Mouse (Mus musculus) central nervous system, embryonic 14 days (tissue): ENCODE data around the gene Ndufv1. TPM values are rescaled to one million over a fixed set of nuclear protein-coding genes. Genes with fewer than 3 reads are reported as not detected.

ENCODE experiments used
- polyA plus RNA-seq: library from polyadenylated mRNA; depleted of rRNA; stranded (reverse); fragments of >200 nt; gene quantifications from 2 replicates; pipeline ENCODE4 v1.2.3, GENCODE M21; 2012; rRNA removed

Gene Ndufv1
- 172 and 187 TPM in 2 replicates for polyA plus RNA-seq

DNA sequence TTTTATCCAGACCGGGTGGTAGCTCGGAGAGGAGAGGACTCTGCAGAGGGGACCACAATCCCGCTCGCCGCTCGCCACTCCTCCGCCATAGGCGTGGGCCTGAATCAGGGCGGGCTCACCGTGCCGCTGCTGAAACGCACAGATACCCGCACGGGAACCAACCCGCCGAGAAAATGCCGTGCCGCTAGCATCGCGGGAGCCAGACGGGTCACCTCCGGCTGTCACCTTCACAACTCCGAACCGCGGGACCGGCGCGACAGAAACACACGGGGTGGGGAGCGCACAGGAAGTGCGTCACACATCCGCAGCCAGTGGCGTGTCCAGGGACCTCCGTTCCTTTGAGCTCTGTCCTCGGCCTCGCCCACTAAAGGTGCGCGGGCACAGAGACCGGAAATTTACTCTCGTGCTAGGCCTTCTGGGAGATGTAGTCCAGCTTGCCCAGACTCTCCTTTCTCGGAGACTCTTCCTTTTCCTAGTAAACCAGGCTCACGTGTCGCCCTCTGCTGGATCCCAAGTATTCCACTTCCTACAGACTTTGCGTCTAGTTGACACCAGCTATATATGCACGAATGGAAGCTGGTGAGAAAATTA, at the start of gene Ndufv1:
Ndufv1 (minus strand) TSS at position 375 of the 591 bp plus-strand sequence.

DNA sequence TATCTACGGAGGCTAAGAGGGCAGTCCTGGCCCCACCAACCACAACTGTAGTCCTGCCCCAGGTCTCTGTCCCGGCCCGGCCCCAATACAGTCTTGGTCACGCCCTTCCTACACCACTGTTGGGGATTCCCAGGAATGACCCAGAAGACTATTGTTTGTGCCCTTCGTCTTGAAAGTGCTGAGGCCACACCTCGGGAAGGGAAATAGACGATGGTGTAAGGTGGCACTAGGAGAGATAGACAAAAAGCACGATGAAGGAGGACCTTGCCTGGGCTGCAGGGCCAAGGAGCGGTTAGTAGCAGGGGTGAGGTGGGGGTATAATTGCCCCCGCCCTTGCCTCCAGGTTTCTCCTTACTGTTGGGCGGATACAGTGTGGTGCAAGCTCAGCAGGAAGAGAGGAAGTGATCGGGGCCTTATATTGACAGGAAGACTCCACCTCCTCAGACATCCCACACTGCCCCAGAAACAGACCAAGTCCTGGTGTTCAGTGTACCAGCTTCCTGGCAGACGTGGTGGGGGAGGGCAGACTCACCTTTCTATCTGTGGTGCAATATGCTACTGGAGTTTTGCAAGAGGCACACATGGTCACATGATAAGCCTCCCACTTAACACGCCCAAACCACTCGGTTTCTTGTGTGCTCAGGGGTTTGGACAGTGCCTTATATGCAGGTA, 46.6 kb upstream of the Ndufv1 start, which contains the start of gene Gstp3:
Gstp3 (minus strand) TSS at position 501 of the 672 bp plus-strand sequence.

DNA sequence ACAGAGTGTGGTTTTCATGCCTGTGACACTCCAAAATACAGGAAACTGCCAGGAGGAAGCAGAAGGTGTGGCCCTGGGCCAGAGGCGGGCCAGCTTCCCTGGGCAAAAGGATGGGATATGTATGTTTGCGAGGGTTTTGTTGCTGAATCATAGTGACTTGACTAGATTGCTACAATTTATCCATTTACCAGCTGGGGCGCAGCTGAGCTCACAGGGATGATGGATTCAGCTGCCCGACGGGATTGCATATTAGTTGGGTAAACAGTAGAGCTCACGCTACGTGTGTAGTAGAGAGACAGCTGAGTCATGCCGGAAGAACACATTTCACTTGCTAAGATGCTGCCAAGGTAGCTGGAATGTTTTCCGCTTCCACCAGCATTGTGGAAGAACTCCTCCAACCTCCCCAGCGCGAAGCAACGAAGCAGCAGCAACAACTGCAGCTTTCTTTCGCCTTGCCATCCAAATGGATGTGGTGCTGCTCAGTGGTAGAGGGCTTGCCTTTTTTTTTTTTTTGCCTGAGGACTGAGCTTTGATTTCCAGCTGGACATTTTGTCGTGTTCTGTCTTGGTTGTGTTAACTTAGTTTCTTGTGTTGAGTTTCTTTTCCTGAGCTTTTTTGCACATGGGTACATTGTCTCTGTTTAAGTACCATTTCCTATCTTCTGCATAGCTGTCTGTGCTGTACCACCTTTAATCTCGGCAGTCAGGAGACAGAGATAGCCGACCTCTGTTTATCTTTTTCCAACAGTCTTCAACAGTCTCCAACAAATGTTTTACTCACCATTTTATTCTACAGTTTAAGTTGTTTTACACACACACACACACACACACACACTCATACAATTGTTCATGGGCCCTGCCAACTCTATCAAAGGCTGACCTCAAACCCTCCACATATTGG, 33.6 kb upstream of the Ndufv1 start, which contains the start of gene Gstp2:
Gstp2 (minus strand) TSS at position 58 of the 900 bp plus-strand sequence.

DNA sequence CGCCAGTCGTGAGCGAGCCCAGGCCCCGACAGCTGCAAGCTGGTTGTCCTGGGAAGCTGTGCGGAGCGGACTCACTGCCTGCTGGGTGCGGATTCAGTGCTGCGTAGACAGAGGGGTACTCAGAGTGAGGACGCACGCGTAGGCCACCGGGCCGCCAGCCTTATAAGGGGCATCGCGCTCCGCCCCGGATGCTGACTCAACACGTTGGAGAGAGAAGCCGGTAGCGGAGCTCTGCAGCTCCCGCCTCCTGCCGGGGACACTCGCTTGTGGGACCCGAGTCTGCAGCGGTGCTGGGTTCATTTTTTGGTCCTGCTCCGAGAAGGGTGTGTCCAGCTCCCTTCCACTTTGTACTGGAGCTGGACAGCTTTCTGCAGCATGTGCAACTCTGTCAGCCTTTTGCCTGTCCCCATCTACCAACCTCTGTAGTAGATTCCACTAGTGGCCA, 25.2 kb upstream of the Ndufv1 start, which contains the start of gene Gstp1:
Gstp1 (minus strand) TSS at position 198 of the 445 bp plus-strand sequence.

DNA sequence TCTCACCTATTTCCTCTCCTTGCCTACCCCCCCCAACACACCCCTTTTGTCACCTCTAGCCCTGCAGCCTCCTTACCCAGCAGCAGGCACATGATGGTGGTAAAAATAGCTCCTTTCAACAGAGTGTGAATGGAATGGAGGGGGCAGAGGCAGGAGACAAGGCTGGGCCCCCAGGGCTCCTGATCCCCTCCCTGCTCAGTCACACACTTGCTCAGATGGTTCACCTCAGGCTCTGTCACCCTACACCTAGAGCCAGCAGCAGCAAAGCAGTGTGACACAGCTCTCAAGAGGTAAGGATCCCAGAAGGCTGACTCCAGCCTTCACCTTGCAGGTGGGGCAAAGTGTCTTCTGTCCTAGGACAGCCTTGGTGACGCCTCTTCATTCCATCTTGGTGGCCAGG, 9.5 kb downstream of the Ndufv1 start, which contains the start of gene Doc2g:
Doc2g (plus strand) TSS at position 202 of the 400 bp plus-strand sequence.

DNA sequence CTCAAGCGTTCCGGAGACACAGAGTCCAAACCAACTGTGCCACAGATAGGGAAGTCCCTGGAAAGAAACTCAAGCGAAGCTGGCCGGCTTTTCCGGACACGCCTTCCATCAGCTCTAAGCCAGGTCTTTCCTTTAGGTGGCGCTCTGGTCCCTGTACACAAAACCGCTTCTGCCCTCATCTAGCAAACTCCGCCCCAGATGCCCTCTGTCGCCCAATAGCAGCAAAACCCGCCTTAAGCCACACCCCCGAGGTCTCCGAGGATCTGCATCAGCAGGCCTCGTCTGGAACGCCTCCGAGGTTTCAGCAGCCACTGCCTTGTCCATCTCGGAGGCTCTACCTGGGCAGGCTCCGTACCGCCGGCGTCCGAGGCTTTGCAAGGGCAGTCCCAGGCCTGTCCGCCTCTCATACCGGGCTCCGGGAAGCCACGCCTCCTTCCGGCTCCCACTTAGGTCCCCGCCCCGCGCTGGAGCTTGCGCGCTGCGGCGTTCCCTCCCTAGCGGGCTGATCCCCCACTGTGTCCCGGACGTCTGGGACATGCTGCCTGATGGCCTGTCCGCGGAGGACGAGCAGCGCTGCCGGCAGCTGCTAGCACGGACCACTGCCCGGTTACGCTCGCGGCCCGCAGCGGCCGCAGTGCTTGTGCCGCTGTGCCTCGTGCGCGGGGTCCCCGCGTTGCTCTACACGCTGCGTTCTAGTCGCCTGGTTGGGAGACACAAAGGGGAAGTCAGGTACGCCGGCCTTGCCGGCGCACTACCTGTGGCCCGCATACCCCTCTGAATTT, 12.3 kb downstream of the Ndufv1 start, which contains the start of the genes Nudt8 and Gm49405:
Nudt8 (plus strand) TSS at position 462 of the 782 bp plus-strand sequence.
Gm49405 (plus strand) TSS at position 508 of the 782 bp plus-strand sequence.

DNA sequence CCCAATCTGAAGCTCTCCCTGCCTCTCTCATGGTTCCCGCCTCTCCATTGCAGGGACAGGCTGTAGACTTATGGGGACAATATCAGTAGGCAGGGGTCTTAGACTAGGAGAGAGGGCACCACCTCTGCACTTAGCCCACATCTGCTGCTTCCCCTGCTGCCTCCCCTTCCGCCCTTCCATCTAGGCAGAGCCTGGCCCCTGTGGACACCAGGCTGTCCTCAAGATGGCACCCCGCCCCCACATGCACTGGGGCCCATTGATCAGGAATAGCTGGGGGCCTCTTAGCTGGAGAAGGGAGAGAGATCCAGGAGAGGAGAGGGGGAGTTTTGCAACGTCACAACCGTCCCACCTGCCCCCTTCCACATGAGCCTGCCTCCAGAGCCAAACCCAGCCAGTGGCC, 20.2 kb downstream of the Ndufv1 start, which contains the start of gene Tbx10:
Tbx10 (plus strand) TSS at position 337 of the 400 bp plus-strand sequence.

DNA sequence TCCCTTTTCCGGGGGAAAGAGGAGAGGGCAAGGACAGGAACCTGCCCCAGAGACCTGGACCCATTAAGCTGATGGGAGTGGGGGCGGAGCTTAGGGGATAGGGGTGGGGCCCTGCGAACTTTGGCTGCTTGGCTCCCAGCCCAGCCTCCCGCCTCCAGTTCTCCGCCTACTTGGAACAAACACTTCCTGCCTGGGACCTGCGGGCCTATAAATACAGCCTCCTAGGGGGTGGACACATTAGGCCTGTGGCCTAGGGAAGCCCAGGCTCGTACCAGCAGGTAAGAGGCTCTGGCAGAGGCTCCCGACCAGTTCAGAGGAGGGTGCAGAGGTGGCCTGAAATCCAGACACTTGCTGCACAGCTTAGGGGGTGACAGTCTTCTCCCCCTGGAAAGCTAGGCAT, 26.3 kb downstream of the Ndufv1 start, which contains the start of gene Acy3:
Acy3 (plus strand) TSS at position 237 of the 400 bp plus-strand sequence.

DNA sequence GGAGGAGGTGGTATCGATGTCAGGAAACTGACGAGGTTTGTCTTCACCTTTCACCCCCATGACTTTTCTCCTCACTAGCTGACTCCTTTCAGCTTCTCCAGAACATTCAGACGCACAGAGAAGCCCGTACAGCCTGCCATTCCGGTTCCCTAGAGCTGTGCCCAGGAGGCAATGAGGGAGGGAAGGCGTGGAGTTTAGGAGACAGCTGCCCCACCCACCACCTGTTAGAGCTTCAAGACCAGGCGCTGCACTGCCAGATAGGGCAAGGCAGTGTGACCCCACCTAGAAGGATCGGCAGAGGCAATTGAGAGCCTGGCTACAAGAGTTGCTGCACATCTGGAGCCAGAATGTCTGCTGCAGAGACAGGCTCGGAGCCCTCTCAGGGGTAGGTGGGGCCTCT, 40.4 kb downstream of the Ndufv1 start, which contains the start of gene Aldh3b2:
Aldh3b2 (plus strand) TSS at position 100 of the 400 bp plus-strand sequence.

DNA sequence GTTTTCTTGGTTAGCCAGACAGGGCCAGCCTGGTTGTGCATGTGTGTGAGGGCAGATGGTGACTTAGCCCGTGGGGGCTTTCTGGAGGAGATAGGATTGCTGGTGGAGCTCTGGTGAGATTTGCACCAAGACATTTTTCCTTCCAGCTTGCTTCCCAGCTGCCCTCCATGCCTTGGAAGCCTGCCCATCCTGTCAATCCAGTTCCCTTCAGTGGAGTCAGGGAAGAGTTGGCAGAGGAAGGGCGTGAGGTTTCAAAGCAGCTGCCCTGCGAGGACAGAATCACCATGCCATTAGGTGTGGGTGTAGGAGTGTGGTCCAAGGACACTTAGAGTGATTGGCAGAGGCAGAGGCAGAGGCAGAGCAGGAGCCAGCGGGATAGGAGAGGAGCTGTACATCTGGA, 54.1 kb downstream of the Ndufv1 start, which contains the start of gene Aldh3b3:
Aldh3b3 (plus strand) TSS at position 176 of the 400 bp plus-strand sequence.

Other genes with a start within 250 kb of the Ndufv1 start
- gene Kmt5b, start 245.4 kb downstream of the Ndufv1 start, polyA plus RNA-seq, result 50.3 and 52.3 TPM in 2 replicates
- 83.3 and 86.1 TPM in 2 replicates for gene Chka, start 161.0 kb downstream of the Ndufv1 start, polyA plus RNA-seq
- gene Tcirg1, start 105.7 kb downstream of the Ndufv1 start, polyA plus RNA-seq, result 48.5 and 61.6 TPM in 2 replicates
- 173 and 186 TPM in 2 replicates for gene Ndufs8, start 100.0 kb downstream of the Ndufv1 start, polyA plus RNA-seq
- gene Aldh3b1, start 83.0 kb downstream of the Ndufv1 start, polyA plus RNA-seq, result 1.7 and 1.8 TPM in 2 replicates
- 14.5 and 15.1 TPM in 2 replicates for gene Unc93b1, start 77.6 kb downstream of the Ndufv1 start, polyA plus RNA-seq
- 0.05 TPM in 1 of 2 replicates, not detected in the other for gene Aldh3b3, start 54.2 kb downstream of the Ndufv1 start, polyA plus RNA-seq
- 0.32 and 1.8 TPM in 2 replicates for gene Aldh3b2, start 40.5 kb downstream of the Ndufv1 start, polyA plus RNA-seq
- gene Acy3, start 26.2 kb downstream of the Ndufv1 start, polyA plus RNA-seq, result 2.3 and 3.3 TPM in 2 replicates
- 0.05 and 0.21 TPM in 2 replicates for gene Tbx10, start 20.1 kb downstream of the Ndufv1 start, polyA plus RNA-seq
- gene Nudt8, start 12.2 kb downstream of the Ndufv1 start, polyA plus RNA-seq, result 14.7 and 17.5 TPM in 2 replicates
- gene Gm49405, start 12.2 kb downstream of the Ndufv1 start, polyA plus RNA-seq, result 9.0 and 9.6 TPM in 2 replicates
- 23.9 and 25.6 TPM in 2 replicates for gene Doc2g, start 9.5 kb downstream of the Ndufv1 start, polyA plus RNA-seq
- 226 and 263 TPM in 2 replicates for gene Gstp1, start 25.2 kb upstream of the Ndufv1 start, polyA plus RNA-seq
- gene Gstp2, start 33.2 kb upstream of the Ndufv1 start, polyA plus RNA-seq, result 1.2 and 5.2 TPM in 2 replicates
- gene Gstp3, start 46.8 kb upstream of the Ndufv1 start, polyA plus RNA-seq, result 0.38 TPM in 1 of 2 replicates, not detected in the other
- gene Cabp2, start 68.8 kb upstream of the Ndufv1 start, polyA plus RNA-seq, result not detected in 2 replicates
- 51.1 and 56.1 TPM in 2 replicates for gene Cdk2ap2, start 84.4 kb upstream of the Ndufv1 start, polyA plus RNA-seq
- 112 and 116 TPM in 2 replicates for gene Pitpnm1, start 87.2 kb upstream of the Ndufv1 start, polyA plus RNA-seq
- gene Aip, start 113.1 kb upstream of the Ndufv1 start, polyA plus RNA-seq, result 122 and 129 TPM in 2 replicates
- 0.05 and 0.06 TPM in 2 replicates for gene Gpr152, start 127.0 kb upstream of the Ndufv1 start, polyA plus RNA-seq
- 0.03 and 0.05 TPM in 2 replicates for gene Cabp4, start 131.2 kb upstream of the Ndufv1 start, polyA plus RNA-seq
- gene Coro1b, start 135.8 kb upstream of the Ndufv1 start, polyA plus RNA-seq, result 245 and 266 TPM in 2 replicates
- gene Ptprcap, start 140.8 kb upstream of the Ndufv1 start, polyA plus RNA-seq, result 1.6 and 2.9 TPM in 2 replicates
- gene Rps6kb2, start 150.5 kb upstream of the Ndufv1 start, polyA plus RNA-seq, result 75.7 and 77.5 TPM in 2 replicates
- gene Carns1, start 162.7 kb upstream of the Ndufv1 start, polyA plus RNA-seq, result 3.6 and 4.1 TPM in 2 replicates
- 2.0 and 3.4 TPM in 2 replicates for gene Tbc1d10c, start 178.5 kb upstream of the Ndufv1 start, polyA plus RNA-seq
- gene Ppp1ca, start 179.3 kb upstream of the Ndufv1 start, polyA plus RNA-seq, result 403 and 409 TPM in 2 replicates
- gene Rad9a, start 188.9 kb upstream of the Ndufv1 start, polyA plus RNA-seq, result 39.4 and 40.6 TPM in 2 replicates
- gene Clcf1, start 201.4 kb upstream of the Ndufv1 start, polyA plus RNA-seq, result 2.9 and 7.3 TPM in 2 replicates
- gene AC109138.7, start 201.6 kb upstream of the Ndufv1 start, polyA plus RNA-seq, result 1.2 TPM in 1 of 2 replicates, not detected in the other
- 28.6 and 30.9 TPM in 2 replicates for gene Pold4, start 219.1 kb upstream of the Ndufv1 start, polyA plus RNA-seq